Mouse (Mus musculus) layer of hippocampus, postnatal 10 days (tissue): ENCODE results near the gene Kmt5a. TPM values are rescaled to one million over a fixed set of nuclear protein-coding genes. Genes with fewer than 3 reads are reported as not detected.

Source experiments
- DNase-seq, 2 experiments: peaks; one replicate each; pipeline ENCODE4 v3.0.0; 2021; ENCODE audit warnings: low spot score in 2 of 2
- microRNA-seq, 2 experiments: library from miRNA; unstranded; fragments of <30 nt; microRNA quantifications; one replicate each; pipeline ENCODE4 v1.2.0; 2021
- total RNA-seq, 2 experiments: library from RNA; stranded (reverse); gene quantifications; 2 replicates each; pipeline ENCODE4 v1.2.3; 2021

Gene Kmt5a
- total RNA-seq, 2 experiments from 2014 or later = 43.6 to 50.8 TPM

- DNase-seq = no peak
Measured at GRCm38 (mm10) chr5:124510536-124511050, 70.9 kb downstream of the Kmt5a start.

Small RNAs within 50 kb of the gene (microRNA-seq; reads per million reads assigned to microRNA genes)
- gene Gm27486 = 0.78 to 0.89 reads per million in 2 experiments

Other genes with a start within 250 kb of the Kmt5a start
- gene Pitpnm2, start 190.2 kb upstream of the Kmt5a start, total RNA-seq = 100 to 1,000 TPM; 125 to 126 TPM
- gene Mphosph9, start 112.0 kb upstream of the Kmt5a start, total RNA-seq = 10 to 100 TPM; 21.9 to 24.2 TPM
- 10 to 100 TPM in 1 of 2 experiments, 1 to 10 TPM in 1; 9.9 to 12.7 TPM for gene 2810006K23Rik, start 111.8 kb upstream of the Kmt5a start, total RNA-seq
- 100 to 1,000 TPM in 1 of 2 experiments, 10 to 100 TPM in 1; 97.5 to 106 TPM for gene Cdk2ap1, start 76.8 kb upstream of the Kmt5a start, total RNA-seq
- 100 to 1,000 TPM; 125 to 128 TPM for gene Sbno1, start 13.9 kb upstream of the Kmt5a start, total RNA-seq
- 10 to 100 TPM; 22.4 to 25.2 TPM for gene Rilpl2, start 38.4 kb downstream of the Kmt5a start, total RNA-seq
- 10 to 100 TPM; 20.9 to 32.7 TPM for gene Snrnp35, start 43.2 kb downstream of the Kmt5a start, total RNA-seq
- gene Rilpl1, start 91.5 kb downstream of the Kmt5a start, total RNA-seq = 10 to 100 TPM; 28.9 to 31.0 TPM
- gene Tmed2, start 100.8 kb downstream of the Kmt5a start, total RNA-seq = 100 to 1,000 TPM in 1 of 2 experiments, 10 to 100 TPM in 1; 95.6 to 113 TPM
- 10 to 100 TPM; 26.4 to 30.2 TPM for gene Ddx55, start 112.9 kb downstream of the Kmt5a start, total RNA-seq
- gene Eif2b1, start 139.2 kb downstream of the Kmt5a start, total RNA-seq = 10 to 100 TPM; 42.4 to 49.1 TPM
- gene Gtf2h3, start 139.2 kb downstream of the Kmt5a start, total RNA-seq = 10 to 100 TPM; 29.0 to 31.0 TPM
- gene Atp6v0a2, start 188.6 kb downstream of the Kmt5a start, total RNA-seq = 10 to 100 TPM; 46.7 to 51.6 TPM